Mouse (Mus musculus): Measurements from ENCODE around the gene Zfp426. TPM values are rescaled to one million over a fixed set of nuclear protein-coding genes. Genes with fewer than 3 reads are reported as not detected.

The Zfp426 gene
- polyA plus RNA-seq, 1 experiment from 2014 or later: 20.0 TPM

GRCm38 (mm10) chr9:20443183-20443783, 49.3 kb downstream of the Zfp426 start:
- peaks cover 93% of the 10 kb centered on the region for H3K36me3 ChIP-seq
- H3K9ac ChIP-seq: no peak overlapping the region
- H3K9me3 ChIP-seq (replicated peaks): peaks cover 4% of the 10 kb centered on the region; the same call in 1 of the 2 replicates
- H3K27ac ChIP-seq: no peak overlapping the region
- no peak overlapping the region for H3K4me3 ChIP-seq (replicated peaks)
- no peaks in the 10 kb centered on the region for H3K27me3 ChIP-seq
- 90% methylated on average over 4 of the region's 4 CpGs for WGBS
- no peak overlapping the region for H3K4me2 ChIP-seq
- no peak for ATAC-seq (replicated peaks; ENCODE audit: low FRiP score)
- H3K4me1 ChIP-seq: no peaks in the 10 kb centered on the region

GRCm38 (mm10) chr9:20430004-20430403, 62.5 kb downstream of the Zfp426 start:
- Histone ChIP-seq H3K9ac (no peak overlapping the region), H3K4me2 (no peak overlapping the region), H3K27ac (no peak overlapping the region), H3K27me3 (no peaks in the 10 kb centered on the region), H3K4me3 (replicated peaks) (no peak overlapping the region), H3K4me1 (no peaks in the 10 kb centered on the region), H3K9me3 (replicated peaks) (no peaks in the 10 kb centered on the region), H3K36me3 (peaks cover 12% of the 10 kb centered on the region; the same call in 1 of the 2 replicates)
- no peak for ATAC-seq (replicated peaks; ENCODE audit: low FRiP score)
- WGBS: 89% methylated on average over 3 of the region's 3 CpGs

Other genes starting within 250 kb of the Zfp426 start
- not detected in 2 replicates for gene Olfr39, start 210.4 kb downstream of the Zfp426 start, polyA plus RNA-seq (2015; fragmentation: Nextera tagmentation; extraction: Ambion mirVana)
- not detected in 2 replicates for gene Olfr873, start 194.2 kb downstream of the Zfp426 start, polyA plus RNA-seq (2015; fragmentation: Nextera tagmentation; extraction: Ambion mirVana)
- not detected in 2 replicates for gene Olfr18, start 156.7 kb downstream of the Zfp426 start, polyA plus RNA-seq (2015; fragmentation: Nextera tagmentation; extraction: Ambion mirVana)
- 32.9 and 35.6 TPM in 2 replicates for gene Zfp560, start 107.6 kb downstream of the Zfp426 start, polyA plus RNA-seq (2015; fragmentation: Nextera tagmentation; extraction: Ambion mirVana)
- gene Zfp26, start 32.6 kb downstream of the Zfp426 start, polyA plus RNA-seq (2015; fragmentation: Nextera tagmentation; extraction: Ambion mirVana): 17.8 and 21.9 TPM in 2 replicates
- 102 and 107 TPM in 2 replicates for gene Zfp266, start 28.7 kb upstream of the Zfp426 start, polyA plus RNA-seq (2015; fragmentation: Nextera tagmentation; extraction: Ambion mirVana)
- gene Zfp846, start 88.5 kb upstream of the Zfp426 start, polyA plus RNA-seq (2015; fragmentation: Nextera tagmentation; extraction: Ambion mirVana): 15.7 and 16.4 TPM in 2 replicates
- 385 and 422 TPM in 2 replicates for gene Ubl5, start 150.1 kb upstream of the Zfp426 start, polyA plus RNA-seq (2015; fragmentation: Nextera tagmentation; extraction: Ambion mirVana)
- 21.1 and 22.2 TPM in 2 replicates for gene Fbxl12, start 152.0 kb upstream of the Zfp426 start, polyA plus RNA-seq (2015; fragmentation: Nextera tagmentation; extraction: Ambion mirVana)
- 55.3 and 55.4 TPM in 2 replicates for gene Pin1, start 159.3 kb upstream of the Zfp426 start, polyA plus RNA-seq (2015; fragmentation: Nextera tagmentation; extraction: Ambion mirVana)